Mouse (Mus musculus) cerebellum, adult 2 months (tissue): ENCODE measurements around the gene 2810459M11Rik.

Source experiments
- CTCF ChIP-seq: fragments of 200-500 bp; IDR thresholded peaks from 2 replicates; pipeline ENCODE4 v1.5.1; 2011; ENCODE audit warnings: low read depth, mild to moderate bottlenecking, control low read depth, low read length, moderate library complexity, borderline replicate concordance; ENCODE audit not compliant: insufficient read depth
- POLR2A ChIP-seq: fragments of 200-500 bp; IDR thresholded peaks from 2 replicates; pipeline ENCODE4 v1.6.1; 2011; ENCODE audit warnings: low read length, control low read depth, borderline replicate concordance; ENCODE audit not compliant: insufficient read depth

DNA sequence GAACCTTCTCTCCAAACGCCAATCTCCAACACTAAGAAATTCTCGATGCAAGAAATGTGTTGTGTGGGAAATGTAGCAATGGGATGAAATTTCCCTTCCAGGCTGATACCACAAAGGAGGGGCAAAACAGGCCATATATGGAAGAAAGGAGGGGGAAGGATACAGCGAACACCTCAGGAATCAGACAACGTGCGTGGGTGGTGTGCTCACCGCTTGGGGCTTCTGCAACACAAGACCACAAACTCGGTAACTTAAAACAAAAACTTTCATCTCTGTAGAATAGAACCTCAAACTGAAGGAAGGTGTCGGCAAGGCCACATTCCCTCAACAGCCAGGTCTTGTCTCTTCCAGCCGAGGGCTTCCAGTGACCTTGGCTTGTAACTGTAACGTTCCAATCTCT is 40.1 kb upstream of the 2810459M11Rik start:
- TF ChIP-seq POLR2A (no peak), CTCF (no peak)
